Mouse (Mus musculus) lung, postnatal 0 days (tissue): Measurements from ENCODE around the gene Mrpl18. TPM values are rescaled to one million over a fixed set of nuclear protein-coding genes. Genes with fewer than 3 reads are reported as not detected.
"Not testable (repeated sequence)": the region's sequence is repeated elsewhere in the genome, so short reads cannot be mapped to it uniquely, and the experiment has no call there.

Source experiments
- ATAC-seq: fragments of 200-750 bp; cut with Nextera tagmentation; 2 replicates; pipeline ENCODE4 v1.8.0; 2017; ENCODE audit warnings: moderate library complexity
- DNase-seq: peaks from one replicate; pipeline ENCODE4 v3.0.0-alpha.2; 2016; ENCODE audit warnings: low spot score
- H3K27ac ChIP-seq: fragments of 300-500 bp; sonication (generic); 2 replicates; pipeline ENCODE4 v1.5.1; 2014; ENCODE audit warnings: antibody characterized with exemption, mild to moderate bottlenecking, low read length, mixed read lengths
- H3K27me3 ChIP-seq: fragments of 300-500 bp; sonication (generic); replicated peaks from 2 replicates; pipeline ENCODE4 v1.6.1; 2014; ENCODE audit warnings: low read length, mixed read lengths; ENCODE audit not compliant: insufficient read depth
- H3K36me3 ChIP-seq: fragments of 300-500 bp; sonication (generic); 2 replicates; pipeline ENCODE4 v1.6.1; 2014; ENCODE audit warnings: low read length, mixed read lengths; ENCODE audit not compliant: insufficient read depth
- H3K4me1 ChIP-seq: fragments of 300-500 bp; sonication (generic); 2 replicates; pipeline ENCODE4 v1.6.1; 2014; ENCODE audit warnings: antibody characterized with exemption, low read depth, low read length, mixed read lengths; ENCODE audit not compliant: insufficient read depth
- H3K4me2 ChIP-seq: fragments of 300-500 bp; sonication (generic); replicated peaks from 2 replicates; pipeline ENCODE4 v1.6.1; 2014; ENCODE audit warnings: low read depth, mild to moderate bottlenecking, low read length, moderate library complexity, mixed read lengths
- H3K4me3 ChIP-seq: fragments of 300-500 bp; sonication (generic); 2 replicates; pipeline ENCODE4 v1.5.1; 2014; ENCODE audit warnings: low read depth, low read length
- H3K9ac ChIP-seq: fragments of 300-500 bp; sonication (generic); replicated peaks from 2 replicates; pipeline ENCODE4 v1.6.1; 2014; ENCODE audit warnings: low read depth, mild to moderate bottlenecking
- H3K9me3 ChIP-seq: fragments of 300-500 bp; sonication (generic); 2 replicates; pipeline ENCODE4 v1.6.1; 2016; ENCODE audit warnings: low read length, mixed read lengths
- CTCF ChIP-seq: IDR thresholded peaks from 2 replicates; pipeline ENCODE4 v1.5.1; 2016; ENCODE audit warnings: antibody characterized with exemption, mild to moderate bottlenecking
- EP300 ChIP-seq: IDR thresholded peaks from 2 replicates; pipeline ENCODE4 v1.6.1; 2016; ENCODE audit warnings: antibody characterized with exemption, mild to moderate bottlenecking, control low read depth
- whole genome bisulfite sequencing: fragments of 180-500 bp; shearing (Covaris S2); extraction: QIAGEN DNeasy Blood & Tissue Kit; methylation state at CpG from one replicate; pipeline ENCODE4 v1.1.7; 2014; 5-methylcytosine and 5-hydroxymethylcytosine counted together
- polyA plus RNA-seq: library from polyadenylated mRNA; unstranded; fragments of >200 nt; fragmentation: Nextera tagmentation; extraction: Ambion mirVana; gene quantifications from 2 replicates; pipeline ENCODE4 v1.2.1, GENCODE M21; 2015

Mrpl18 gene
- 70.2 and 72.9 TPM in 2 replicates for polyA plus RNA-seq

- peak; percentile 100 for DNase-seq
Measured at GRCm38 (mm10) chr17:12915881-12916583, at the start of gene Mrpl18. Gene Mrpl18 (minus strand): TSS chr17:12916345.

GRCm38 (mm10) chr17:12963476-12963875 is 47.3 kb upstream of the Mrpl18 start:
- Histone ChIP-seq H3K4me3 (no peak overlapping the region), H3K27ac (peak overlapping the region; percentile 32), H3K36me3 (no peaks in the 10 kb centered on the region), H3K9ac (no peak overlapping the region), H3K4me1 (peaks cover 3% of the 10 kb centered on the region; the same call in 1 of the 2 replicates), H3K27me3 (no peaks in the 10 kb centered on the region), H3K4me2 (no peak overlapping the region), H3K9me3 (no peaks in the 10 kb centered on the region)
- 52% methylated on average over 3 of the region's 3 CpGs for WGBS
- ATAC-seq: no peak
- TF ChIP-seq CTCF: no peak
- TF ChIP-seq EP300: no peak
- DNase-seq: no peak

More at GRCm38 (mm10) chr17:12915881-12916583, at the start of gene Mrpl18:
- ATAC-seq: peak; percentile 99
- Histone ChIP-seq H3K9me3 (no peaks in the 10 kb centered on the region), H3K27me3 (no peaks in the 10 kb centered on the region), H3K9ac (peak within 1 kb of the TSS; percentile 93), H3K4me1 (peaks cover 3% of the 10 kb centered on the region; the same call in 1 of the 2 replicates), H3K4me3 (peak within 1 kb of the TSS; percentile 89), H3K36me3 (peaks cover 22% of the 10 kb centered on the region), H3K4me2 (peak within 1 kb of the TSS; percentile 82), H3K27ac (peak within 1 kb of the TSS; percentile 94)
- under 1% methylated on average over 56 of the region's 56 CpGs for WGBS
- TF ChIP-seq EP300 (no peak), CTCF (no peak)

- ATAC-seq (peak; percentile 98), DNase-seq (peak; percentile 95)
- TF ChIP-seq CTCF (no peak), EP300 (no peak)
- Histone ChIP-seq H3K4me3 (peak within 1 kb of the TSS; percentile 64), H3K9ac (peak within 1 kb of the TSS; percentile 45; the same call in 1 of the 2 replicates), H3K4me2 (peak within 1 kb of the TSS; percentile 59), H3K27ac (peak within 1 kb of the TSS; percentile 71), H3K27me3 (no peaks in the 10 kb centered on the region), H3K4me1 (peaks cover 3% of the 10 kb centered on the region; the same call in 1 of the 2 replicates), H3K36me3 (no peaks in the 10 kb centered on the region), H3K9me3 (no peaks in the 10 kb centered on the region)
- WGBS: 2% methylated on average over 29 of the region's 42 CpGs
Measured at GRCm38 (mm10) chr17:12960331-12960873, 44.3 kb upstream of the Mrpl18 start, which contains the start of gene Acat2. Gene Acat2 (minus strand): TSS chr17:12960747.

GRCm38 (mm10) chr17:12959377-12959776 is 43.2 kb upstream of the Mrpl18 start:
- not testable (repeated sequence) for H3K4me3 ChIP-seq, H3K9me3 ChIP-seq, ATAC-seq, H3K27me3 ChIP-seq, H3K27ac ChIP-seq, H3K9ac ChIP-seq, H3K4me1 ChIP-seq, DNase-seq, H3K4me2 ChIP-seq, H3K36me3 ChIP-seq
- WGBS: 31% methylated on average over 1 of the region's 2 CpGs

- H3K27ac ChIP-seq: no peak overlapping the region
- H3K9ac ChIP-seq: no peak overlapping the region
- H3K9me3 ChIP-seq: no peaks in the 10 kb centered on the region
- no peak for TF ChIP-seq CTCF
- TF ChIP-seq EP300: no peak
- no peak for DNase-seq
- peaks cover 3% of the 10 kb centered on the region; the same call in 1 of the 2 replicates for H3K4me1 ChIP-seq
- 87% methylated on average over 8 of the region's 8 CpGs for WGBS
- no peaks in the 10 kb centered on the region for H3K36me3 ChIP-seq
- no peaks in the 10 kb centered on the region for H3K27me3 ChIP-seq
- H3K4me2 ChIP-seq: no peak overlapping the region
- no peak for ATAC-seq
- H3K4me3 ChIP-seq: no peak overlapping the region
Measured at GRCm38 (mm10) chr17:12956664-12957063, 40.5 kb upstream of the Mrpl18 start.

GRCm38 (mm10) chr17:12949669-12950068 is 33.5 kb upstream of the Mrpl18 start:
- TF ChIP-seq EP300 (no peak), CTCF (no peak)
- WGBS: 86% methylated on average over 5 of the region's 5 CpGs
- Histone ChIP-seq H3K4me1 (no peaks in the 10 kb centered on the region), H3K36me3 (0 out of 2 replicates have a peak, but pooled peaks cover under 1% of the 10 kb centered on the region), H3K4me2 (no peak overlapping the region), H3K4me3 (no peak overlapping the region), H3K9ac (no peak overlapping the region), H3K27me3 (no peaks in the 10 kb centered on the region), H3K9me3 (no peaks in the 10 kb centered on the region), H3K27ac (no peak overlapping the region)
- ATAC-seq (no peak), DNase-seq (no peak)
